Mouse (Mus musculus) myocyte (in vitro differentiated cells): ENCODE data around the gene Ppfibp1.

Experiments
- E2F4 ChIP-seq: IDR thresholded peaks from one replicate; pipeline ENCODE4 v1.6.1; 2011; ENCODE audit warnings: mild to moderate bottlenecking, control low read depth, moderate library complexity; ENCODE audit not compliant: insufficient read depth
- MAX ChIP-seq: IDR thresholded peaks from one replicate; pipeline ENCODE4 v1.6.1; 2011; ENCODE audit warnings: low read depth, mild to moderate bottlenecking, control low read depth
- MYOD1 ChIP-seq, 3 experiments: IDR thresholded peaks; one replicate each; pipeline ENCODE4 v1.6.1; 2011; ENCODE audit warnings: control low read depth in 2 of 3, low read depth in 2 of 3, mild to moderate bottlenecking in 2 of 3, moderate library complexity in 1 of 3; ENCODE audit not compliant: insufficient read length in 2 of 3, control insufficient read depth in 1 of 3
- POLR2A ChIP-seq: IDR thresholded peaks from one replicate; pipeline ENCODE4 v1.6.1; 2011; ENCODE audit warnings: low read depth, mild to moderate bottlenecking, control low read depth, moderate library complexity; ENCODE audit not compliant: insufficient read length
- POLR2AphosphoS2 ChIP-seq: IDR thresholded peaks from one replicate; pipeline ENCODE4 v1.6.1; 2011; ENCODE audit warnings: low read depth, control low read depth; ENCODE audit not compliant: insufficient read length
- TCF12 ChIP-seq: IDR thresholded peaks from one replicate; pipeline ENCODE4 v1.6.1; 2011; ENCODE audit warnings: mild to moderate bottlenecking, control low read depth; ENCODE audit not compliant: poor library complexity, insufficient read depth, severe bottlenecking
- USF1 ChIP-seq: IDR thresholded peaks from one replicate; pipeline ENCODE4 v1.6.1; 2011; ENCODE audit warnings: low read depth, mild to moderate bottlenecking, control low read depth, moderate library complexity

GRCm38 (mm10) chr6:147064226-147064943, 176.1 kb downstream of the Ppfibp1 start:
- TF ChIP-seq POLR2A: no peak
- no peak for TF ChIP-seq MYOD1 (IDR thresholded peaks at IDR 0.05; ENCODE audit: control insufficient read depth in 1 of 3, insufficient read length in 2 of 3, low read depth in 2 of 3)
- no peak for TF ChIP-seq TCF12
- no peak for TF ChIP-seq MAX
- TF ChIP-seq POLR2AphosphoS2: no peak
- TF ChIP-seq USF1: no peak
- no peak for TF ChIP-seq E2F4
